Mouse (Mus musculus) mouse trophoblast stem cell (cell line): Measurements from ENCODE around the gene Pard3.

ENCODE experiments used
- in situ Hi-C, 2 experiments: fragments of 300-500 bp; cut with MseI, MboI; formaldehyde crosslinking; loops; 2 replicates in 1 of 2; 3 replicates in 1 of 2; pipeline ENCODE4 v1.15.1; 2025

Pard3 gene

DNA sequence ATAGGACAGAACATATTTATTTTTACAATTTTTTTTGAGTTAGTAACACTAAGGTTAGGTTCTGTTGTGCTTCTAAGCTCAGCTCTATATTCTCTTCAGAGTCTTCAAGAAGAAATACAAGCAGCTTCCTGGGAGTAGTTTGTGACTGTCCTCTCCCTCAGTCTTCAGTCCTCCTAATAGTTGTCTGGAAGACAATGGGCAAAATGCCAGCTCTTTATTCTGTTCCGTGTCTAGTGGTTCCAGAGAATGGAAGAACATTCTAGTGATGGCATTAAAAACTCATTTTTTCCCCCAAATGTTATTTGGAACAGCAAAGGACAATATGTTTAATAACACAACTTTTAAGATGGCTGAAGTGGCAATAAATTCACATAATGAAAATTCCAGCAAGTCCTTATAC lies 163.3 kb downstream of the Pard3 start:
- in situ Hi-C loops = no loop called here

- in situ Hi-C loops = no loop called here
Measured at GRCm38 (mm10) chr8:127227407-127227806, 163.7 kb downstream of the Pard3 start.

DNA sequence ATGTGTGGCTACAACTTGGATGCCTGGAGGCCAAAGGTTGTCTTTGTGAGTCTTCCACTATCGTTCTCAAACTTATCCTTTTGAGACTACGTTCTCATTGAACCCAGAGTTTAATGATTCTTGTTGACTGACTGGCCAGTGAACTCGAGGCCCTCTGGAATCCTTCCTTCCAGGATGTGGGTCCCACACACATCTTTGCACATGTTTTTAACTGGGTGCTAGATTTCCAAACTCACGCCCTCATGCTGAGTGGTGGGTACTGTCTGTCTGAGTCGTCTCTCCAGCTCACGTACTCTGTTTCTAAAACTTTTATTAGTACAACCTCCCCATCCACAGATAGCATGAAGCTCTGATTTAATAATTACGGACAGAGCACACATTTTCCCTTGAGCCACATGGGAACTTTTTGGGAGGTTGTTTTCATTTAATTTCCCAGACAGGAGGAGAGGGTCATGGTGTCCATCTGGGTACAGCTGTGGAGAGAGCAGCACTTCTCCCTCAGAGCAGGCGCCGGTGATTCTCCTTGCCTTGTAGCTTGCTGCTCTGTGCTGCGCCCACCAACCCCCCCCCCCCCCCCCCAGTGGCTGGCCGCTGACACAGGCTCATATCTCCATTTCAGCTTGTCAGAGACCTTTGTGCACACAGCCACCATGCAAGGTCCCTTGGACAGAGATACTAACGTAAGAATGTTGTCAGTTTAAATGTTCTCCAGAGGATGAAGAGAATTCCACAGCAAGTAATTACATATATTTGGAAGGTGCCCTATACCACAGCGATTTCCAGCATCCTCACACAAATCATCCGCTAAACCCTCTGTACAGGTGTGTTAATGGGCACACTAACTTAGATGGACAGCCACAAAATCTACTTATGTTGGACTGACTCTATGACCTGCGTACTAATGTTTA lies 165.9 kb downstream of the Pard3 start:
- in situ Hi-C loops = no loop called here

GRCm38 (mm10) chr8:127230233-127230595 lies 166.5 kb downstream of the Pard3 start:
- in situ Hi-C loops = no loop called here

GRCm38 (mm10) chr8:127243351-127243750 lies 179.7 kb downstream of the Pard3 start:
- in situ Hi-C loops = no loop called here

DNA sequence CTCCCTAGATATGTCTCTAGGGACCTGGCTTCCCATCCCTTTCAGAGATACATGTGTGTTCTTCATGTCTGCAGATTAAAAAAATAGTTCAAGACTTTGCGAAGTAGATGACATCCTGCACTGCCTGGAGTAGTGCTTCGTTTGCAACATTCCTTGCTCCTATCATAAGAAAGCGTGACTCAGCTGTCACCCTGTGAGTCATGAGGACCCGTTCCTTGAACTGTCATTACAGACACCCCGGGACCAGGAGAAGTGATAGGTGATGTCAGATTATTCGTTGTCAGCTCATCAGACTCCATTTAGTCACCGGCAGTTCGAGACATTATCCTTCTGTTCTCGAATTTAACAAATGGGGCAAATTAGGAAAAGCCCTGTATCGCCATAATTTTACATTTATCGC lies 180.1 kb downstream of the Pard3 start:
- in situ Hi-C loops = no loop called here

DNA sequence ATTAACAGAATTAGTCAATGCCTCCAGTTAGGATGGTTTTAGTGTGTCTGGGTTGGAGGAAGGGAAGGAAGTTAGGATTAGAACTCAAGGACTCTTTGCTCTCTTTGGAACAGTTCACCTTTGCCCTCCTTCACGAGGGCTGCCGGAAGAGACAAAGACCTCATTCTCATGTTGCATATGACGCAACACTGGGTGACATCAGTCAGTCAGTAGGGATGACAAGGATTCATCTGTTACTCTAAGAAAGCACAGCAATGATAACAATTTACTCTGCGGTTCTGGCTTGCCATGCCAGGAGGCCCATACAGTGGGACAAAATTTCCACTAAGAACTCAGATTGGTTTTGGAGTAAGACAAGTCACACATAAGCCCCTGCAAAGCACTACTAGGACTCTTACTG lies 187.1 kb downstream of the Pard3 start:
- in situ Hi-C loops = no loop called here

DNA sequence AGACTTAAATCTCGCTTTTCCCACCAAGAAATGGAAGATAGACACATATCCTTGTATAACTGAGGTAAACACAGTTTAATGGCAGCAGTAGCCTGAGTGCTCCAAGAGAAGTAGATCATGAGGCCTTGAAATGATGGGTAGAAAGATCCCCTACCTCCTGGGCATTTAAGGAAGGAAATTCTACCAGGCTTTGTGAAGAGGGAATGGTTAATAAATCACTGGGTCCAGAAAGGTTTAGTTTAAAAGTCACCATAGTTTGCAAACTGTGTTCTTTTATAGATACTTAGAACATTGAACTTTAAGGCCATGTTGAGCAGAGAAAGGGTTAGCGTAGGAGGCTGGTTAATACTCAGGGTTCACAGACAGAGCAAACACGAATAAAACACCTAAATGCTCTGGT lies 187.8 kb downstream of the Pard3 start:
- in situ Hi-C loops = no loop called here

GRCm38 (mm10) chr8:127251985-127252384 lies 188.3 kb downstream of the Pard3 start:
- in situ Hi-C loops = no loop called here

DNA sequence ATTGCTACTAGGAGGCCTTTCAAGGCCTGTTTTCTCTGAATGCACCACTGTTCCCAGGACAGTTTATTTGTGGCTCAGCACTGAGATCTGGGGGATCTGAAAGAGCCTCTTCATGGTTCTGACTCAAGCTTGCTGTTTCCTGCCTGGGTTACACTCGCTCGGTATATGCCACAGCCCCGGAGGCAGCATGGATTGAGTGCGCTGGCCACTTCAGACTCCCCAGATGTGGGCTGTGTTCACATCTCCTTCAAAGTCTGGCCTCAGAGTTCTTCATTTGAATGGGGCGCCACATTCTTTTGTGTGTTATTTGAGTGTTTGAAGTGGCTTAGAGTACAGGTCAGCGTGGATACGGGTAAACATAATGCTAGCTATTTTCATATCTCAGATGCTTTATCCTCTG lies 190.9 kb downstream of the Pard3 start:
- in situ Hi-C loops = no loop called here

GRCm38 (mm10) chr8:127257086-127257485 lies 193.4 kb downstream of the Pard3 start:
- in situ Hi-C loops = no loop called here

GRCm38 (mm10) chr8:127261051-127261450 lies 197.4 kb downstream of the Pard3 start:
- in situ Hi-C loops = no loop called here

- in situ Hi-C loops = no loop called here
Measured at GRCm38 (mm10) chr8:127262026-127262425, 198.3 kb downstream of the Pard3 start.

- in situ Hi-C loops = no loop called here
Measured at GRCm38 (mm10) chr8:127262436-127262835, 198.7 kb downstream of the Pard3 start.

DNA sequence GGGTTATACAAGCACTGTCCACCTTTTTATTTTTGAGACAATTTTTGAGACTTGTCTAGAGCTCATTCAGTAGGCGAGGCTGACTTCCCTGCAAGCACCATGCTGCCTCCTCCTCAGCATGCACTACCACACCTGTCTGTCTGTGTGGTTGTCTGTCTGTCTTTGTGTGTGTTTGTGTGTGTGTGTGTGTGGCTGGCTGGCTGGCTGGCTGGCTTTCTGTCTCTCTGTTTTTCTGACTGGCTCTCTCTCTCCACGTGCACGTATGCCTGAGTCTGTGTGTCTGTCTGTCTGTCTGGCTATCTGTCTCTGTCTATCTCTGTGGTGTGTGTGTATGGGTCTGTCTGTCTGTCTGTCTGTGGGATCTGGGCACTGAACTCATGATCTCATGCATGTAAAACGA lies 199.2 kb downstream of the Pard3 start:
- in situ Hi-C loops = no loop called here

DNA sequence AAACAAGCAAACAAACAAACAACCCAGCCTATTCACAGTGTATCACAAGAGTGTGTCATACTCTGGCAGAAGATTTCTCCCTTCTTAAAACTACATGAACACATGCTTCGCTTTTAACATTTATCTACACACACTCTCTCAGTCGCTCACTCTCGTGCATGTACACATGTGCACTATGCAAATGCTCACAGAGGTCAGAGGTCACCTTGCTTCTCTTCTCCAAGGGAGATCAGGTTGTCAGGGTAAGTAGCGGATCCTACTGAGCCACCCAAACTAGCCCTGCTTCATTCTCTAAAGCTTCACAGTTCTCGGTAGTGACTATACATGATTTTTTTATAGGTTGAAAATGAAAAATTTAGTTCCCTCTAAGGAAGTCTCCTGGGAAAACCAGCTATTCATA lies 199.8 kb downstream of the Pard3 start:
- in situ Hi-C loops = no loop called here

DNA sequence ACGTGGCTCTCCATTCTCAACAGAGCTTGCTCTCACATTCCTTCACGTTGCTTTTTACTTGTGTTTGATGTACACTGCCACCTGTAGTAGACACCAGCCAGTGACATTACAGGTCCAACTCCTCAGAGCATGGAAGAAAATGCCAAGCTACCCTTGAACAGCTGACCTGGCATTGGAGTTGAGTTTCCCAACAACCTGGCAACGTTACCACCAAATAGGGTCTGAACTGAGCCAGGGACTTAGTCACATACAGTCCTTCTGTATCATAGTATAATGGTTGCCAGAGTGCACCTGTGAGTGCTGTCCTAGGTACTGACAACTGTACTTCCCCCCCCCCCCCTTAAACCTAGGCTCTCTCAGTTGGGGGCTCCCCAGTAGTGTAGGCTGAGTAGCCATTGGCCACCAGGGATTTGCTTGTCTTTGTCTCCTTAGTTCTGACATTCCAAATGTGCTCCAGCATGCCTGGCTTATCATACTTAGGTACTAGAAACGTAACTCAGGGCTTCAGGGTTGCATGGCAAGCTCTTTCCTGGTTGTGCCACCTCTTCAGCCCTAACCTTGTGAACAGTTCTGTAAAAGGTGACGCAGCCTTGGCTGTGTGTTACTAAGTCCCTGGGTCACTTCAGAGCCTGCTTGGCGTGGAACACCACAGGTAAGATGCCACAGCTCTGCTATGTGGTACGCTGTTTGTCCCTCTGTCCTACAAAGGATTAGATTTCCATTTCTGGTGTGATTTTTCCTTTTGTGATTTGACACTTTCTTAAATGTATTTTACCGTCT lies 201.2 kb downstream of the Pard3 start:
- in situ Hi-C loops = no loop called here

DNA sequence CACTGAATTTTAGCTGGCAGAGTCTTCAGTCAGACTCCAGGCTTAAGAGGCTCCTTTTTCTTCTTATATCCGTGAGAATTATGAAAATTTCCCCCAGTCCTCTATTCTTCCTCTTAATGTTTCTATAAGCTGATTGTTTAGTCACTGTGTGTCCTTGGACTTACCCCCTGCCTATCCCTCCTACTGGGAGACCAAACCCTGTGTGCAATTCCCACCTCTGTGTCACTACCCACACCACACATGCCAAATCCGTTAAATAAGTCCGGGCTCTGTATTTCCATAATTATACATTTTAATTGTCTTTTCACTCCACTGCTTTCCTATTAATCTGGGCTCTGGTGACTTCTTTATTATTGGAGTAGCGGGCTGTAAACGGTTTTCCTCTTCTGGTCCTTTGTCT lies 203.1 kb downstream of the Pard3 start:
- in situ Hi-C loops = no loop called here

- in situ Hi-C loops = no loop called here
Measured at GRCm38 (mm10) chr8:127268239-127269024, 204.7 kb downstream of the Pard3 start.

DNA sequence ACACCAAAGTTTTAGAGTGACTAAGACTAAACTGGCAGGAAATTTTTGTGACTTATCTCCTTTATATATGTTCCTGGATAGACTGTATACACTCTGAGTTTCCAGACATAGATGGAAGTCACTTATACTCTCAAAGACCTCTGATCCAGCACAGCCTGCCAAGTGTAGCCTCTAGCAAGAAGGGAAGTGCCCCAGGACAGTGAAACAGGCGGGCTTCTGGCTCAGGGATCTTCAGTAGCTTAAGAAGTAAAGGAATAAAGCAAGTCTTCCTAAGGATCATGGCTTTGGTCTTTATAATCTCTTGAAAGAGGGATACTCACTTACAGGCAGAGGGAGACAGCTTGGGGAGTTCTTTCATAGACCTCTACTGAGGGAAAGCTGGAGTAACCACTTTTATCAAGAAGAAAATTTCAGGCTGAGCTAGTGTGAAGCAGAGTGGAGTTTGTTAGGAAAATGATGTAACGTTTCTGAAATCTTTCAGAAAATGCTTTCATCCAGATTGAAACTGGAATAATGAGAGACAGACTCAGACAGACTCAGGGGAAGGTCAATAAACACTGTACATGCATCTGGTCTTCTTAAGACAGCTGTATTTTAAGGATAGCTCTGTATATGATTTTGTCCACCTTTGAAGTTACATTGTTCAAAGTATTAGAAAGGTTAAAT lies 205.5 kb downstream of the Pard3 start:
- in situ Hi-C loops = no loop called here

DNA sequence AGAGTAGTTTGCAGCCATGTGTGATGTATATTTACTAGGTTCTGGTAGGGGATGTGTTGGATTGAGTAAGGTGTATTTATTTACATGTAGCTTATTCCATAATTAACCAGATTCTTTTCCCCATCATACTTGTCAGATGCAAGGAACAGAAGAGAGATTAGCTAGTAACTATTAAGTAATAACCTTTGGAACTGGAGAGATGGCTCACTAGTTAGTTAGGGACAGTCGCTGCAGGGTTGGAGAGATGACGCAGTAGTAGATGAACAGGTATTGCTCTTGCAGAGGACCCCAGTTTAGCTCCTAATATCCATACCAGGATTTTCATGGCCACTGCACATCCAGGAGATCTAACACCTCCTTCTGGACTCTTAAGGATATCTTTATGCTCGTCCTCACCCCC lies 207.5 kb downstream of the Pard3 start:
- in situ Hi-C loops = no loop called here
